Mouse (Mus musculus): ENCODE data around the gene Ptcd1.
"Not testable (repeated sequence)": the region's sequence is repeated elsewhere in the genome, so short reads cannot be mapped to it uniquely, and the experiment has no call there.

The Ptcd1 gene

DNA sequence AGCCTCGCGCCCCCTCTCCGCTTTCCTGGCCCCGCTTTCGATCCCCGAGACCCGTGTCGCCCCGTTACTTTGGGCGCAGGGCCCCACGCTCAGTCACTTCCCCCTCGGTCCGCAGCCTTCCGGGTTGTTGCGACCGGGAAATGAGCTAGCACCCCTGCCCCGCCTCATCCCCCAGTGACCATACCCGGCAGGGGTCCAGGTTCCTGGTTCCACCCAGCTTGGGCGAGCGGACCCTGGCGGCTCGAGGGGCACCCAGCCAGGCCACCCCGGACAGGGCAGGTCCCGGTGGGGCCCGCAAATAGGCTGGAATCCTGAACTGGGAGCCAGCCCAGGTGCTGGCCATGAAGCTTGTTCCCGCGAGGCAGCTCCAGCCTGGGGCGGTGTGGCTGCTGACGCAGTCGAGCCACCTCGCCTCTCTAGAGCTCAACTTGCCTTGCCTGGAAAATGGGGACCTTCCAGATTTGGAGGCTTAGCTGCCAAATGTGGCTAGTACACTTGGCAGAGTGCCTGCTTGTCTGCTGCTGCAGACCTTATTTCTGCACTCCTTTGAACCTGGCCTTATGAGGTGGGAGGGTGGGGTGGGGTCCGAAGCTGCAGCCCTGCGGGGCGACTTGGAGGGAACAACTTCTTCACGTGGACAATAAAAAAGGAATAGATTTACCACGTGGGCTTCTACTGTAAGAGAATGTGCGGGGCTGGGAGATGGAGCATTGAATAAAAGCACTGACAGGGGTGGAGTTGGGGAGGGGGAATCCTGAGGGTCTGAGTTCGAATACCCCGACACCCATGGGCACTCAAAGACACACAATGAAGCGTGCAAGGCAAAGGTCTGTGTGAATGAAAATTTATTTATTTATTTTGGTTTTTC, 52.1 kb downstream of the Ptcd1 start:
- in situ Hi-C loops (cut with MboI, MseI): no loop called here

DNA sequence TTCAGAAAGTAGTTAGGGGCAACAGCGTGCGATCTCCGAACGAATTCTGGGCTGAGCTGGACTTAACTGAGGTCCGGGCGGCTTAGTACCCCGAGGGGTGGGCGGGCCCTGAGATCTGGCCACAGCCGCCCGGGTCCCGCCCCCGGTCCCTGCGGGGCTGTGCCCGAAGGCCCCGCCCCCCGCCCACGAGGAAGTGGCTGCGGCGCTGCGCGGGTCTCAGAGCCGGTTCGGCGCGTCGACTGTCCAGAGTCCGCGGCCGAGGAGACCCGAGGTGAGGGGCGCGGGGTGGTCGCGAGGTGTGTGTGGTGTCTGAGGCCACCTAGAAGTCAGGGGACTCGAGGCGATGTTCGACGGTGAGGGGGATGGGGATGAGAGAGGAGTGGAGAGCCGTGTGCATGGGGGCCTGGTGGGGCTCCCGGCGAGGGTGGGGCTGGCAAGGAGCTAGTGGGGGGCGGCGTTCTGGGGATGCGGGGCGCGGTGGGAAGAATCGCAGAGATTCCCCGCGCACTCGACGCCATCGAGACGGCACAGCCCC, 52.8 kb downstream of the Ptcd1 start, which contains the start of gene Arpc1b:
TSS of gene Arpc1b (plus strand) at position 145 of the 535 bp plus-strand sequence.
- in situ Hi-C loops (cut with MboI, MseI): no loop called here

- in situ Hi-C loops (cut with MboI, MseI): no loop called here
Measured at GRCm38 (mm10) chr5:145113416-145113815, 53.5 kb downstream of the Ptcd1 start.

DNA sequence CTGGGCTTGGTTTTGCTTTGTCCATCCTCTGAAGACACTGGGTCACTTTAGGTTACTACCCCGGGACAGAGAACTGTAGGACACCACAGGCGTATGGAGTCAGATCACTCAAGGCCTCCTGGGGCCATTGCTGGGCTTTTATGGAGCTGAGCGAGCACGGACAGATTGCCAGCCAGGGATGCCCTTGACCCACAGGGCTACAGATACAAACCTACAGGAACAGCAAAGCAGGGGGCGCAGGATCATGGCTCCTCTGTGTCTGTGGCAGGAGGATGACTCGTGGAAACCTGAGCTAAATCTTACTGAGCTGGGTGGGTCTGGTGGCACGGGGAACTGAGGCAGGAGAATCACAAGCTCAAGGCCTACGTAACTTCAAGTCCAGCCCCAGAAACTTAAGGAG, 54.3 kb downstream of the Ptcd1 start:
- in situ Hi-C loops (cut with MboI, MseI): no loop called here

- in situ Hi-C loops (cut with MboI, MseI): no loop called here
Measured at GRCm38 (mm10) chr5:145110401-145110800, 56.5 kb downstream of the Ptcd1 start.

DNA sequence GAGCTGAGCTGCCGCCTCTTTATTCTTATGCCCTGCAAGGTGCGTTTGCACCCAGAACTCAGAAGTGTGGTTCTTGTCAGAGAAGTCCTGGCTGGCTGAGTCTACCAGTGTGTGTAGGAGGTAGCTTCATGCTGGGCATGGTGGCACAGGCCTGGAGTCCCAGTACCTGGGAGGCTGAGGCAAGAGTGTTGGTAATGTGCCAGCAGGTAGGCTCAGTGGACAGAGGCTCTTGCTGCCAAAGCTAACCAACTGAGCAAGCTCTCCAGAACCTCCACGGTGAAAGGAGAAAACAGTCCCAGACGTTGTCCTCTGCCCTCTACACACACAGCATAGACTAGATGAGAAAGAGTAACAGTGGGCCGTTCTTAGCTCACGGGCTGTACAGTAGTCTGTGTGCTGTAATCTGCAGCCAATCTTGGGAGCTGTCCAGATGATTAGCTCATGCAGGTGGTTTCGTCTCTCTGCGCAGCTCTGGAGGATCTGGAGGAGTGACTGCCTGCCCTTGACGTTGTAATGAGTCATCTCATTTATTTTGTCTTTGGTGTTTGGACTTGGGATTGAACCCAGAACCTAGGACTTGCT, 61.1 kb downstream of the Ptcd1 start:
- in situ Hi-C loops (cut with MboI, MseI): no loop called here

DNA sequence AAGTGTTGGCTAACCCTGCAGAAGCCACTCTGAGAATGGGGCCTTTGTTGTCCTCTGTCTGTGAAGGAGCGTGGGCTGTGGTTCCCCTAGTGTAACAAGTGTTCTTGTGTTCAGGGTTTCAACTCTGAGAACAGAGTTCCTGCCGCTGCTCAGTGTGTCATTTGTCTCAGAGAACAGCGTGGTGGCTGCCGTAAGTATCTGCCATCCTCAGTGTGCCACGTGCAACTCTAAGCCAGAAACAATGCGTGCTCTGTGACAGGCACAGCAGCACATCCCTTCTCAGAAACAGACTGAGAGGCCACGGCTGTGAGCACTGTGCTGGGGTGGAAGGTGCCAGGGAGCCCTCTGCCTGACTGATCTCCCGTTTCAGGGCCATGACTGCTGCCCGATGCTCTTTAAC, 62.6 kb downstream of the Ptcd1 start:
- in situ Hi-C loops (cut with MboI, MseI): no loop called here

DNA sequence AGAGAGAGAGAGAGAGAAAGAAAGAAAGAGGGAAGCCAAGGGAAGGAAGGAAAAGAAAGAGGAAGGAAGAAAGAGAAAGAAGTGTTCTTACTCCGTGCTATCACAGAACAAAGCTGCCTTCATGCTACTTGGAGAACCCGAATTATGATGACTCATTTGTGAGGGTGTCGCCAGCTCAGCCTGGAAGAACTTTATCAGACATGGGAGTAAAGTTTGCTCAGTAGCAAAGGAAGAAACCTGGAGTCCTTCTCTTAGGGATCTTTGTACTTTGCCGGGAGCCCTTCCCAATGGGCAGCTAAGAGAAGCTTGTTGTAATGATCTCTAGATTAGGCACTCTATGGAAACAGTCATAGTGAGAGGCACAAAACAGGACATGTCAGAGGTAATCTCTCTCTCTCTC, 64.2 kb downstream of the Ptcd1 start:
- in situ Hi-C loops (cut with MboI, MseI): no loop called here

- in situ Hi-C loops (cut with MboI, MseI): not testable (repeated sequence)
Measured at GRCm38 (mm10) chr5:145101451-145101850, 65.5 kb downstream of the Ptcd1 start.

DNA sequence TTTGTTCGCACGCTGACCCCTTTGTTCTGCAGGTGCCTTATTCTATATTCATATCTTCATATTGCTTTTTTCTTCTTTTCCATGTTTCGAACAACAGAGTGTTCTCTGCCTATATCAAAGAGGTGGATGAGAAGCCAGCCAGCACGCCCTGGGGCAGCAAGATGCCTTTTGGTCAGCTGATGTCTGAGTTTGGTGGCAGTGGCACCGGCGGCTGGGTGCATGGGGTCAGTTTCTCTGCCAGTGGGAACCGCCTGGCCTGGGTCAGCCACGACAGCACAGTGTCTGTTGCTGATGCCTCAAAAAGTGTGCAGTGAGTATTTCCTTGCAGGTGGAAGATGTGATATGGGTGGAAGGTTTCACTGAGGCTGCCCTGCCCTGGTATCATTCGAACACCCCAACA, 65.9 kb downstream of the Ptcd1 start:
- in situ Hi-C loops (cut with MboI, MseI): no loop called here

DNA sequence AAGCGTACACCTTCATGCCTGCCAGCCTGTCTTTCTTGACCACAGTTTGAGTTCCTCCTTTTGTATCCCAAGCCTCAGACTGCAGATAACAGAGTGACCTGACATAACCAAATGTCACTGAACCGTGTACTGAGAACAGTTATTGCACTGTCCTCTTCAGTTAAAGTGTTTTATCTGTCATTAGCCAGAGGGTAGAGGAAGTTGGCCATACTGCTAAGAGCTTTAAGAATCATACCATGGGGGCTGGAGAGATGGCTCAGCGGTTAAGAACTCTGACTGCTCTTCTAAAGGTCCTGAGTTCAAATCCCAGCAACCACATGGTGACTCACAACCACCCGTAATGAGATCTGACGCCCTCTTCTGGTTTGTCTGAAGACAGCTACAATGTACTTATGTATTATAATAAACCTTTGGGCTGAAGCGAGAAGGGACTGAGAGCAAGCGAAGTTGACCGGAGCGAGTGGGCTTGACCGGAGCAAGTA, 68.5 kb downstream of the Ptcd1 start:
- in situ Hi-C loops (cut with MboI, MseI): no loop called here

Data from T-helper 1 cell (primary cell).